Mouse (Mus musculus) megakaryocyte, embryonic 14.5 days (primary cell): ENCODE measurements around the gene Slc36a1.

Source experiments
- FLI1 ChIP-seq: IDR thresholded peaks from 2 replicates; pipeline ENCODE4 v1.6.1; 2012; ENCODE audit warnings: low read length, inconsistent platforms, mixed read lengths
- GATA1 ChIP-seq: IDR thresholded peaks from 3 replicates; pipeline ENCODE4 v1.6.1; 2012; ENCODE audit warnings: mixed read lengths, low read length, inconsistent platforms, borderline replicate concordance

DNA sequence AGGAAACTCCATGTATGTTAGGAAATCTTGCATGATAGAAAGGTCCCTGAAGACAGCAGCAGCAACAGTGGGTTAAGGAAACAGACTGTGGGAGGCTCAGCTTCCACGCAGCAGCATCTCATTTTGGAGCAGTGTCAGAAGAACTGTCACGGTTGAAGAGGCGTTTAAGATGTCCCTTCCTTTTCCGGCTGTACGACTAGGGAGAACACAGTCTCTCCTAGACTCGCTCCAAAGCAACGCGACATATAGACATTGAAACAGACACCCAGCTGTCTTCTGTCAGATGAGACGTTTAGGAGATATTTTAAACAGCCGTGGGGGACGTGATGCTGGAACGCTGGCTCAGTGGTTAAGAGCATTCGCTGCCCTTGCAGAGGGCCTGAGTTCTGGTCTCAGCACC lies 12.7 kb downstream of the Slc36a1 start:
- no peak for TF ChIP-seq GATA1
- no peak for TF ChIP-seq FLI1
